Mouse (Mus musculus) thymus, adult 2 months (tissue): ENCODE measurements at regions not wholly inside any gene's neighbourhood (a gene's known extent, or its start where the extent isn't known, plus 50 kb on each side); places are given as distances from the start of the nearest gene placed in this dataset.

Source experiments
- CTCF ChIP-seq: fragments of 200-500 bp; IDR thresholded peaks from 2 replicates; pipeline ENCODE4 v1.5.1; 2012; ENCODE audit warnings: mild to moderate bottlenecking, control low read depth, low read length, moderate library complexity, borderline replicate concordance; ENCODE audit not compliant: control insufficient read depth, poor library complexity, insufficient read depth; ENCODE audit errors: extremely low read depth
- POLR2A ChIP-seq: fragments of 200-500 bp; IDR thresholded peaks from 2 replicates; pipeline ENCODE4 v1.6.1; 2012; ENCODE audit warnings: mild to moderate bottlenecking, low read length, control low read depth, moderate library complexity; ENCODE audit not compliant: control insufficient read depth, poor library complexity, insufficient read depth; ENCODE audit errors: extremely low read depth

- no peak for TF ChIP-seq CTCF
- no peak for TF ChIP-seq POLR2A
These were observed 522.2 kb downstream of the Rwdd3 start for GRCm38 (mm10) chr3:120649047-120649868.
